Mouse (Mus musculus): ENCODE measurements around the gene Tarbp1. TPM values are rescaled to one million over a fixed set of nuclear protein-coding genes. Genes with fewer than 3 reads are reported as not detected.
A peak's percentile ranks its signal among the peaks of the same experiment; 100 is the strongest.
"Not testable (repeated sequence)": the region's sequence is repeated elsewhere in the genome, so short reads cannot be mapped to it uniquely, and the experiment has no call there.

The Tarbp1 gene
- total RNA-seq, 2 experiments from 2014 or later = 4.9 to 5.6 TPM

- DNase-seq = no peak
- intact Hi-C loops (cut with DNase I; ENCODE audit: low total_unique reads) = loop anchor here (5.0 kb wide), 2 partner anchors 240 to 425 kb away; no protein-coding TSS in a partner anchor
These were observed 22.1 kb upstream of the Tarbp1 start for GRCm38 (mm10) chr8:126496915-126497314.

- DNase-seq = no peak
- intact Hi-C loops (cut with DNase I; ENCODE audit: low total_unique reads) = loop anchor here (5.0 kb wide), 2 partner anchors 242 to 427 kb away; no protein-coding TSS in a partner anchor
These were observed 20.6 kb upstream of the Tarbp1 start for GRCm38 (mm10) chr8:126495461-126495860.

DNA sequence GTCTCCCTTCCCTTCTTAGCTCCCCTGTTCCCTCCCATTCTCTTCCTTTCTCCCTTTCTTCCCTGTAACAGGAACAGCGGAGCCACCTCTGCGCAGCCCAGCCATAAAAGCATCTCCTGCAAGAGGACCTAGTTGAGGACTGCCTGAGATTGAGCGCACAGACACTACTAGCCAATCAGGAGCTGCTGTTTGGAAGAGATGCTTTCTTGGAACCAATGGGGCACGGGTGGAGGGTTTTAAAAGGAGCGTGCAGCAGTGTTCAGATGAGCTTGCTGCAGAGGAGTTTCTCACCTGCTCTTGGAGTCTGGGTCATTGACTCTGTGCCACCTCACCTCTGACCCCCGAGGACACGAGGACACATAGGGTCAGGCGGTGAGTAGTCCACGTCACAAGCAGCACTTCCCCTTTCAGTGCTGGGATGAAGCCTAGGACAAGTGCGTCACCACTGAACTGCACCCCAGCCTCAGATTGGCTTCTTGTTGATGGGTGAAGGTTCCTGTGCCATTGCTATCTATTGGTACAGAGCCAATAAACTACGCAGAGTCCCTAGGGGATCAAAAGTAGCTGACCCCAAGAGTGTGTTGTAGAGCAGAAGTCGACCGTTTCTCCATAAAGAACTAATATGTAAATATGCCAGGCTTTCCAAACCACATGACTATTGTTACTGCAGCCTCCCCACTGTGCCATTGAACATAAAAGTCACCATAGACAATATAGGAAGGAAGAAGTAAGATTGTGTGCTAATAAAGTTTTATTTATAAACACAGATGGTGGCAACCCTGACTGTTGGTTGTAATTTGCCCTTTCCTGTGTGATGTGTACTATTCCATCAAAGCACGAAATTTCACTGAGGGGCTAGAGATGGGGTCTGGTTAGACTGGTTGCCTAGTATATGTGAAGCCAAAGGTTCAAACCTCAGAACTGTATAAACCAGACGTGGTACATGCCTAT, 19.6 kb upstream of the Tarbp1 start:
- DNase-seq = no peak
- intact Hi-C loops (cut with DNase I; ENCODE audit: low total_unique reads) = loop anchor here (5.0 kb wide), 2 partner anchors 243 to 428 kb away; no protein-coding TSS in a partner anchor

- intact Hi-C loops (cut with DNase I; ENCODE audit: low total_unique reads) = no loop called here
These were observed 8.1 kb upstream of the Tarbp1 start for GRCm38 (mm10) chr8:126482938-126483337.

GRCm38 (mm10) chr8:126482348-126482720, 7.5 kb upstream of the Tarbp1 start:
- DNase-seq = no peak
- intact Hi-C loops (cut with DNase I; ENCODE audit: low total_unique reads) = no loop called here

More at GRCm38 (mm10) chr8:126482938-126483337, 8.1 kb upstream of the Tarbp1 start:
- peak; percentile 60 for DNase-seq

GRCm38 (mm10) chr8:126481494-126482347, 6.9 kb upstream of the Tarbp1 start:
- intact Hi-C loops (cut with DNase I; ENCODE audit: low total_unique reads) = no loop called here
- DNase-seq = peak; percentile 33

DNA sequence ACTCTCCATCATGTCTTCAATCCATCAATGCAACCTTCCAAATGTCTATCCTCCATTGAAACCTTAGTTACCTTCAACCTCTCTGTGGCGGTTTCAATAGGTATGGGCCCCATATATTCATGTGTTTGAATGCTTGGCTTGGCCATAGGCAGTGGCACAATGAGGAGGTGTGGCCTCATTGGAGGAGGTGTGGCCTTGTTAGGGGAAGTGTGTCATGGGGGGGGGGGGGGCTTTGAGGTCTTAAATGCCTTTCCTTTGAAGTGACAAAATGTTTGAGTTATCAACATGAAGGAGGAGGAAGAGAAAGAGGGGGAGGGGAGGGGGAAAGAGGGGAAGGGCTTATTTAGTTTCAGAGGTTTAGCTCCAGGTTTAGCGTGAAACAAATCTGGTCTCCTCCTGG, 5.5 kb upstream of the Tarbp1 start:
- no peak for DNase-seq
- intact Hi-C loops (cut with DNase I; ENCODE audit: low total_unique reads) = no loop called here

GRCm38 (mm10) chr8:126478714-126479113, 3.8 kb upstream of the Tarbp1 start:
- no peak for DNase-seq
- intact Hi-C loops (cut with DNase I; ENCODE audit: low total_unique reads) = no loop called here

GRCm38 (mm10) chr8:126476151-126476855, 1.4 kb upstream of the Tarbp1 start:
- intact Hi-C loops (cut with DNase I; ENCODE audit: low total_unique reads); DNase-seq: not testable (repeated sequence)

DNA sequence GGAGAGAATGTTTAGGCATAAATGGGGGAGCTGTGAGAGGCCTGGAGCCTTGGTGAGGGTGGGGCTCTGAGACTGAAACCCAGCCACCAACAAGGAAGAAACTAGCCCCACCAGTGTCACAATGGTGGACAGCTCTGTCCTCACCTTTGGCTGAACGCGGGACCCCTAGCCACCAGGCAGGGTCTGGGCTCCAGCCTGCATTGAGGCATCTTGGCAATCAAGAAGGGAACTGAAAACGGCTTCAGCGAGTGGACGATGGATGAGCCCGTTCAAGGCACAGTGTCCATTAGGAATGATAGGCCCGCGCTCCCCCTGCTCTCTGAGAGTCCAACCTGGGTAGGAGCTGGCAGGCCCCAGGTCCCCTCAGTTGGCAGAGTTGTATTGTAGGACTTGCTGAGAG, 873 bp upstream of the Tarbp1 start:
- DNase-seq; intact Hi-C loops (cut with DNase I; ENCODE audit: low total_unique reads): not testable (repeated sequence)

DNA sequence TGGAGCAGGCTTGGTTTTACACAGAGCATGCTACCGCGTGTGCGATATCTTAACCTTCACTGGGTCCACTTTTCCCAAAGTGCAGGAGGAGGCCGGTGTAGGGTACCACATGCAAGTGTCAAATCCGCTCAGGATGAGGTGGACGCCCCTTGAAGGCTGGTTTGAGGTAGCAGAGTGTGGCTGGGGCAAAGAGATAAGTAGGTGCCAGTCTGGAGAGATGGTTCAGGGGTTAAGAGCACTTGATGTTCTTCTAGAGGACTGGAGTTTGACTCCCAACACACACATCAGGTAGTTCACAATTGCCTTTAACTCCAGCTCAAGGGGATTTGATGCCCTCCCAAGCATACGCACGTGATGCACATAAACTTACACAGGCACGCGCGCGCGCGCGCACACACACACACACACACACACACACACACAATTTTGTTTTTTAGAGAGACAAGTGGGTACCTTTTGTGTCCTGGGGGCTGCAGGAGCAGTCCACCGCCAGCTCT, 1.0 kb downstream of the Tarbp1 start:
- intact Hi-C loops (cut with DNase I; ENCODE audit: low total_unique reads) = no loop called here
- no peak for DNase-seq

DNA sequence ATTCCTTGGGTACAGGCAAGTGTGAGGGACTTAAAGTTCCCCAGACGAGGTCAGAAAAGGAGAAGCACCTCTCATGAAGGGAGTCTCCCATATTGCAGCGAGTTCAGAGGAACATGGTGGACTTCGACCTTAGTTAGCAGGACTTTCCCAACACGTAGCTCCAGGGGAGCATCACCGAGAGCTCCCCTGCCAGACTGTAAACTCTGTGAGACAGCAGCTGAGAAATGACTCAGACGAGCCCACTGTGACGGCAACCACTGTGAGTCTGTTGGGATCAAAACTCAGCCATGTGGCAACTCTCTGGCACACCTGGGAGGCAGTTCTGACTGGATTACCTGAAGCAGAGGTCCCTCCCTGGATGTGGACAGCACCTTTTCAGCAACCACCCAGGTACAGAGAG, 10.8 kb downstream of the Tarbp1 start:
- intact Hi-C loops (cut with DNase I; ENCODE audit: low total_unique reads) = no loop called here
- no peak for DNase-seq

GRCm38 (mm10) chr8:126461735-126462134, 13.1 kb downstream of the Tarbp1 start:
- no peak for DNase-seq
- intact Hi-C loops (cut with DNase I; ENCODE audit: low total_unique reads) = no loop called here

- intact Hi-C loops (cut with DNase I; ENCODE audit: low total_unique reads) = no loop called here
- peak; percentile 44 for DNase-seq
These were observed 14.6 kb downstream of the Tarbp1 start for GRCm38 (mm10) chr8:126460274-126460673.

DNA sequence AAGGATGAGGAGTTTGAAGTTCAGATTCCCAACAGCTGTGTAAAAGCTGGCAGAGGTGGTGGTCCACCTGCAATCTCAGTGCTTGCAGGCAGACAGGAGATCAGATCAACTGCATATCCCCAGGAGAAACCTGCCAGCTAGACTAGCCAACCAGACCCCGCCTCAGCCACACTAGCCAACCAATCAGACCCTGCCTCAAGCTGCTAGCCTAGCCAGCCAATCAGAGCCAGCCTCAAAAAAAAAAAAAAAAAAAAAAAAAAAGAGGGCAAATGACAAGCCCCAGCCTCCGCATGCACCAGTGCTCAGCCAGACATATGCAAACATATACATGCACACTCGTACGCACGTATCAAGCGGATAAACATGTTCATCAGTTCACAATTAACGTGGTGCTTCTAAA, 19.5 kb downstream of the Tarbp1 start:
- DNase-seq = no peak
- intact Hi-C loops (cut with DNase I; ENCODE audit: low total_unique reads) = no loop called here

GRCm38 (mm10) chr8:126451158-126451557, 23.7 kb downstream of the Tarbp1 start:
- no peak for DNase-seq

DNA sequence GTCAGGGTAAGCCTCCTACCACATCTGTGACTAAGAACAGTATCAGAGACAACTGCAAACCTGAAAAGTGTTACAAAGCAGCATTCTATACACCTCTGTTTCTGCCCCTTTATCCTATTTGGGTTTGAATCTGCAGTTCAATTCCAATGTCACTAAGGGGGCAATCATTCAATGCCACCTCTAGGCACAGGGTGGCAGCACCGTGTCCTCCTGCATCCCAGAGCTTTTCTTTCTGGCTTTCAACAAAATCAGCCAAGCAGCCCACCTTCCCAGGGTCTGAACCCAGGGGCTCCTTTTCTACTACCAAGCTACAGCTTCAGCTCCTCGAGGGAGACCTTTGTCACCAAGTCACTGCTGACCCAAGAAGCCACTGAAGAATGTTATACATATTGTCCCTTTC, 35.9 kb downstream of the Tarbp1 start:
- intact Hi-C loops (cut with DNase I; ENCODE audit: low total_unique reads) = no loop called here
- DNase-seq = no peak

More at GRCm38 (mm10) chr8:126451158-126451557, 23.7 kb downstream of the Tarbp1 start:
- intact Hi-C loops (cut with DNase I; ENCODE audit: low total_unique reads) = no loop called here

DNA sequence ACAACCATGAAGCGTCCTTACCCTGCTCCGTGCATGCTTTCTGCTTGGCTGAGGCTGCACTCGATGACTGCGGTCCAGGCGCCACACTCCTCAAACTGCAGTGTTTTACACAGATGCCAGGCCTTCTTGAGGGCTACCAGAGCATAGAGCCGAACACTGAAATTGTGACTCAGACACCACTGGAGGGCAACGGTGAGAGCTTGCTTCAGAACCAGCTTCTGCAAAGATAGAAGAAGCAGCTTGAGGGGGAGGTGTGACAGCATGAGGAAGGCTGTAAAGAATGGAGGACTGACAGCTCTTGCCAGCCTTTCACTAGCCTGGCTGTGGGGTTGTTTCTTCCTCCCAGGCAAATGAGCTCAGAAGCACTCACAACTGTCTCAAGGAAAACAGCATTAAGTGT, 41.0 kb downstream of the Tarbp1 start:
- DNase-seq = no peak
- intact Hi-C loops (cut with DNase I; ENCODE audit: low total_unique reads) = no loop called here

DNA sequence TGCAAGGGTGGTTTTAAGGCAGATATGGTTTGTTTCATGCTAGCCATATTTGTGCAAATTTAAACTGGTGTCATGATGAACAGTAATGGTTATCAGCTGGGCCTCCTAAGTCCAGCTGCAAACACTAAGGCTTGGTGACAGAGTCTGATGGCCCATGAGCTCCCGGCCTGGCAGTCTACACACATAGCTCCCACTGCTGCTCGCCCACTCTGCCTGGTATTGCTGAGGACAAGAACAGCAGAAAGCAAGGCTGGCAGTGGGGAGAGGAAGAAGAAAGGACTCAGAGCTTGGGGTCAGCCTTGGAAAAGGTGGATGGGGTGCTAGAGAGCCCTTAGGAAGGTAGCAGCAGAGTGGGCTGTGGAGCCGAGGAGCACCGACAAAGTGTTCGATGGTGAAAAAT, 45.2 kb downstream of the Tarbp1 start:
- no peak for DNase-seq
- intact Hi-C loops (cut with DNase I; ENCODE audit: low total_unique reads) = no loop called here
